Mouse (Mus musculus): ENCODE measurements around the gene Spin2f.
"Not testable (repeated sequence)": the region's sequence is repeated elsewhere in the genome, so short reads cannot be mapped to it uniquely, and the experiment has no call there.

Spin2f gene

DNA sequence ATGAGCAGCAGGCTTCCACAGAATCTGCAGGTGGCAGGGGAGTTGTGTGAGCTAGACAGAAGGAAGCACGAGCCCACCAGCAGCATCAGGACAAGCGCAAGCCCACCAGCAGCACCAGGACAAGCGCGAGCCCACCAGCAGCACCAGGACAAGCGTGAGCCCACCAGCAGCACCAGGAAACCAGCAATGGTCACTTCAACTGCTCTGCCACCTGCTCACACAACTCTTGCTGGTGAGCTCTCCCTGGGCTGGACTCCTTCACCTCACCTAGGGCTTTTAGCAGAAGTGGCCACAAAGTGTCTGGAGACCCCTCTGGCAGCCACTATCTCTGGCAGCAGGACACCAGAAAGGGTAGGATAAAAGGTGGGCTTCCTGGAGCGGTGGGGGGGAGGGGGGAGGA, at the start of gene Spin2f:
Spin2f (plus strand) TSS at position 301 of the 400 bp plus-strand sequence.
- DNase-seq (ENCODE audit: low spot score in 2 of 2), result not testable (repeated sequence)

DNA sequence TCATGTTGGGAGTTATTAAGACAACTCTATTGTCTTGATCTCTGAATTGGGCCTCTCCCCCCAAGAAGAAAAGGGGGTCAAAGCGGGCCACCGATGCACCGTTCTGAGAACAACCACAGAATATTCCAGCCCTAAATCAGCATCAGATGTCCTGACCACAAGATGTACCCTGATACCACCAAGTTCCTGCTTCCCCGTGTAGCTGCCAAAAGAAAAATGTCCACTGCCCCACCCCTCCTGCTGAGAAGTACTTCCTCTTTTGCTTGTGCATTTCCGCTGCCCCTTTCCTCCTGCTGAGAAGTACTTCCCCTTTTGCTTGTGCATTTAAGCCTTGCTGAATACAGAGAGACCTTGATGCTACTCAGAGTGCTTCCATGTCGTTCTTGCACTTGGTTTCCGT, 41.6 kb upstream of the Spin2f start:
- DNase-seq (ENCODE audit: low spot score in 2 of 2), result not testable (repeated sequence)

DNA sequence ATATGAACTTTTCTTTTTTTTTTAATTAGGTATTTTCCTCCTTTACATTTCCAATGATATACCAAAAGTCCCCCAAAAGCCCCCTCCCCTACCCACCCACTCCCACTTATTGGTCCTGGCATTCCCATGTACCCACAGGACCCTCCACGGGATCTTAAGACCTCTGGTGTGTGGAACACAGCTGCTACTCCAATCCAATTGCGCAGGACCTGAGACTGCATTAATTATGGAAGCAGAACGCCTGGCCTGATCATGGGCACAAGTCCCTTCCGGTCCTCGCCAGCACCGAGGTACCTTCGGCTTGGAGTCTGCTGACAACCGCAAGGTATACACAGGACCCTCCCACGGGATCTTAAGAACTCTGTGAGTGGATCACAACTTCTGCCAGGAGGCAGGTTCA, 30.2 kb upstream of the Spin2f start:
- DNase-seq (ENCODE audit: low spot score in 2 of 2), result not testable (repeated sequence)

DNA sequence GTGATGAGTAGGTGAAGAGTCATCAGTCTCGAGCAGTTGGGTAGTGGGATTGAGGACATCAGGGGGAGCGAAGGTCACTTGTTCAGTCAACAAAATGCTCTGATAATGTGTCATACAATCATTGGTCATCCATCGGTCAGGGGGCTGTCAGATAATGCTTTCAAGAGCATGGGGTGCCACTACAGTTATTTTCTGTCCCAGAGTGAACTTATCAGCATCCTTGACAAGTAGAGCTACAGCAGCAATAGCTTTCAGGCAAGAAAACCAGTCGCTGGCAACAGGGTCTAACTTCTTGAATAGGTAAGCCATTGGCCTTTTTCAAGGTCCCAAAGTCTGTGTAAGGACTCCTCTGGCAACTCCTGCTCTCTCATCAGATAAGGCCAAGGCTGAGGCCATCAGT, 18.6 kb upstream of the Spin2f start:
- not testable (repeated sequence) for DNase-seq (ENCODE audit: low spot score in 2 of 2)

DNA sequence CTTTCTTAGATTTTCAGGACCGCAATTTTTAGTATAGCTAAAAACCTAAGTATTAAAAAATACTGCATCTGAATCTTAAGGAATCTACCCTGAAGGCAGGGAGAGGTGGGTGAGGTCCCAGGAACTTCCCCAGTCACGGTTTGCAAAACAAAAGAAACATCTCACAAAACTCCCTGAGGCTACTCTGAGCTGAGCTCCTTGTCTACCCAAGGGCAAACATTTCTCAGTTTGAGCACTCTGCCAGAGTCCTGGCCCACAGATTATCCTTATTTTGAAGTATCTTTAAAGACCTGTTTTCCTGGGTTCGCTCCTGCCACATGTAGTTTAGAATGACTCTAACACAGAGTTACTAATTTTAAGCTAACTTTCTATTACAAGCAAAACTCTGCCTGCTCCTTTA, 11.9 kb upstream of the Spin2f start:
- DNase-seq (ENCODE audit: low spot score in 2 of 2), result not testable (repeated sequence)
